Mouse (Mus musculus) embryonic facial prominence, embryonic 14.5 days (tissue): ENCODE data around the gene Ftcd. TPM values are rescaled to one million over a fixed set of nuclear protein-coding genes. Genes with fewer than 3 reads are reported as not detected.

Experiments
- ATAC-seq: fragments of 200-750 bp; cut with Nextera tagmentation; 2 replicates; pipeline ENCODE4 v1.8.0; 2017; ENCODE audit warnings: low read depth, moderate number of reproducible peaks, moderate TSS enrichment
- DNase-seq: peaks from one replicate; pipeline ENCODE4 v3.0.0-alpha.2; 2015; ENCODE audit warnings: low spot score
- H3K27ac ChIP-seq: fragments of 300-500 bp; sonication (generic); replicated peaks from 2 replicates; pipeline ENCODE4 v1.5.1; 2014; ENCODE audit warnings: low read depth, mild to moderate bottlenecking, low read length, moderate library complexity
- H3K27me3 ChIP-seq: fragments of 300-500 bp; sonication (generic); replicated peaks from 2 replicates; pipeline ENCODE4 v1.6.1; 2014; ENCODE audit warnings: low read length; ENCODE audit not compliant: control insufficient read depth, insufficient read depth
- H3K36me3 ChIP-seq: fragments of 300-500 bp; sonication (generic); 2 replicates; pipeline ENCODE4 v1.6.1; 2014; ENCODE audit warnings: low read length, mixed read lengths; ENCODE audit not compliant: control insufficient read depth, insufficient read depth
- H3K4me1 ChIP-seq: fragments of 300-500 bp; sonication (generic); 2 replicates; pipeline ENCODE4 v1.6.1; 2014; ENCODE audit warnings: antibody characterized with exemption, low read length; ENCODE audit not compliant: control insufficient read depth, insufficient read depth
- H3K4me2 ChIP-seq: fragments of 300-500 bp; sonication (generic); 2 replicates; pipeline ENCODE4 v1.6.1; 2014; ENCODE audit warnings: low read depth, mild to moderate bottlenecking, low read length, moderate library complexity, mixed read lengths
- H3K4me3 ChIP-seq: fragments of 300-500 bp; sonication (generic); 2 replicates; pipeline ENCODE4 v1.5.1; 2014; ENCODE audit warnings: low read depth, mild to moderate bottlenecking, low read length
- H3K9ac ChIP-seq: fragments of 300-500 bp; sonication (generic); 2 replicates; pipeline ENCODE4 v1.6.1; 2014; ENCODE audit warnings: low read depth, mild to moderate bottlenecking, low read length, moderate library complexity, mixed read lengths
- H3K9me3 ChIP-seq: fragments of 300-500 bp; sonication (generic); 2 replicates; pipeline ENCODE4 v1.6.1; 2016; ENCODE audit warnings: low read length; ENCODE audit not compliant: control insufficient read depth
- WGBS: fragments of 180-500 bp; shearing (Covaris S2); extraction: QIAGEN DNeasy Blood & Tissue Kit; methylation state at CpG from one replicate; pipeline ENCODE4 v1.1.7; 2014; 5-methylcytosine and 5-hydroxymethylcytosine counted together
- polyA plus RNA-seq: library from polyadenylated mRNA; unstranded; fragments of >200 nt; fragmentation: Nextera tagmentation; extraction: Ambion mirVana; gene quantifications from 2 replicates; pipeline ENCODE4 v1.2.1, GENCODE M21; 2014

The Ftcd gene
- polyA plus RNA-seq, 1 experiment from 2014 or later, result 0.11 TPM

DNA sequence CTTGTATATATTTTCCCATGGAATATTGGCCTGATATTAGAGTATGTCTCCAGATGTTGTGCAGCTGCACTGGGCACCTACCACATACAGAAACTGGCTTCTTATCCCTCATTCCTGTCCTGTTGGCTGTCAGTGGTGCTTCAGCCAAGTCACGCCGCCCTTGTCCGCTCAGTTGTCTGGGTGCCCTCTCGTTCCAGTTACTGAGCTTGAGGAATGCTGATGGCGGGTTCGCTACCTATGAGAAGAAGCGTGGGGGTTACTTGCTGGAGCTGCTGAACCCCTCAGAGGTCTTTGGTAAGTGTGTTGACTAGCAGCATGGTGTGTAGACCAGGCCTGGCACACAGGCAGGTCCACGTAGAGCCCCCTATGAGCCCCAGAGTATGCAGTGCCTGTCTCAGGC is 28.9 kb upstream of the Ftcd start:
- 95% methylated on average over 7 of the region's 8 CpGs for WGBS
- Histone ChIP-seq H3K4me2 (no peak overlapping the region), H3K9me3 (no peaks in the 10 kb centered on the region), H3K27me3 (no peaks in the 10 kb centered on the region), H3K4me1 (no peaks in the 10 kb centered on the region), H3K4me3 (no peak overlapping the region), H3K36me3 (peaks cover 99% of the 10 kb centered on the region), H3K9ac (no peak overlapping the region), H3K27ac (no peak overlapping the region)
- DNase-seq (no peak), ATAC-seq (no peak)

DNA sequence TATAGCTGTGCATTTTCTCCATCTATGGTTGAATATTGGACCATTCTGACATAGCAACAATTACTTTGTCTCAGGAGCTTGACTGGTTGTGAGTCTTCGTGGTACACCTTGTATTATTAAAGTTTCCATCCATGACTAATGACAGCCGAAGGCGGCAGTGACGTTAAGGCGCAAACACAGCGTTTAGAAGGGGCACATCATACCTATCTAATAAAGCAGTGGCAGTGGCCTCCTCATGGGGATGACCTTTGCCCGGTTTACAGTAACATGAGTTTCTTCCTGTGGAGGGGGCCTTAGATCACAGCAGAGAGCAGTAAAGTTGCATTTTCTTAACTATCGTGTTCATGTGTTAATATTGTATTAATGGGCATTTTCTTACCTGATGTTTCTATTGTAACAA is 27.2 kb upstream of the Ftcd start:
- no peak overlapping the region for H3K4me3 ChIP-seq
- H3K9ac ChIP-seq, result no peak overlapping the region
- DNase-seq, result no peak
- no peak for ATAC-seq
- no peaks in the 10 kb centered on the region for H3K4me1 ChIP-seq
- H3K4me2 ChIP-seq, result no peak overlapping the region
- no peaks in the 10 kb centered on the region for H3K9me3 ChIP-seq
- no peak overlapping the region for H3K27ac ChIP-seq
- no peaks in the 10 kb centered on the region for H3K27me3 ChIP-seq
- peaks cover 99% of the 10 kb centered on the region for H3K36me3 ChIP-seq
- 92% methylated on average over 8 of the region's 8 CpGs for WGBS

DNA sequence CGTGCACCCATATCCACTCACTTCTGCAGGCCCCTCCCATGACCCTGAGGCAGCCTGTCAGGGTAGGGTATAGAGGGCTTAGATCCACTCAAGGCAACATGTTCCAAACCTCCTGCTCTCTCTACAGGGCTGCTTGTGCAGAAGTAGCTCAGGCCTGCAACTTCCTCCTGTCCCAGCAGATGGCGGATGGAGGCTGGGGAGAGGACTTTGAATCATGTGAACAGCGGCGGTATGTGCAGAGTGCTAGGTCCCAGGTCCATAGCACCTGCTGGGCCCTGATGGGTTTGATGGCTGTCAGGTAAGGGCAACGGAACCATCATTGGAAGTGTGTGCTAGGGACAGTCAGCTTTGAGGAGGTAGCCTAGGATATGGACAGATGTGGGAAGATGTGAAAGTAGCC is 25.0 kb upstream of the Ftcd start:
- H3K4me2 ChIP-seq, result no peak overlapping the region
- no peaks in the 10 kb centered on the region for H3K27me3 ChIP-seq
- WGBS, result 84% methylated on average over 5 of the region's 5 CpGs
- peaks cover 94% of the 10 kb centered on the region for H3K36me3 ChIP-seq
- no peaks in the 10 kb centered on the region for H3K9me3 ChIP-seq
- DNase-seq (no peak), ATAC-seq (no peak)
- H3K9ac ChIP-seq, result no peak overlapping the region
- no peak overlapping the region for H3K4me3 ChIP-seq
- H3K4me1 ChIP-seq, result no peaks in the 10 kb centered on the region
- no peak overlapping the region for H3K27ac ChIP-seq

DNA sequence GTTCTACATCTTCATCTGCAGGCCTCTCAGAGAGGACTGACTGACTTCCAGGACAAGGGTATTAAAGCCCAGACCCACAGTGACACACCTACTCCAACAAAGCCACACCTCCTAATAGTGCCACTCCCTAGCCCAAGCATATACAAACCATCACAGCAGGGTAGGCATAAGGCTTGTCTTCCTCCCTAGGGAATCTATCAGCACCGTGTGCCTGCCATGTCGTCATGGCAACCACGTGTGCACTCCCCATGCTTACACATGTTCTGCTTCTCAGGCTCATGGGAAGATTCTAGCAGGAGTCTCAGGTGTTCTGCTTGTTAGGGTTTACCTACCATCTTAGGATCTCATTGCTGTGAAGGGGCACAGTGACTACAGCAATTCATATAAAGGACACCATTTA is 23.9 kb upstream of the Ftcd start:
- Histone ChIP-seq H3K9ac (no peak overlapping the region), H3K9me3 (no peaks in the 10 kb centered on the region), H3K4me2 (no peak overlapping the region), H3K4me3 (no peak overlapping the region), H3K36me3 (peaks cover 83% of the 10 kb centered on the region), H3K4me1 (no peaks in the 10 kb centered on the region), H3K27ac (no peak overlapping the region), H3K27me3 (no peaks in the 10 kb centered on the region)
- 78% methylated on average over 3 of the region's 3 CpGs for WGBS
- ATAC-seq (no peak), DNase-seq (no peak)

DNA sequence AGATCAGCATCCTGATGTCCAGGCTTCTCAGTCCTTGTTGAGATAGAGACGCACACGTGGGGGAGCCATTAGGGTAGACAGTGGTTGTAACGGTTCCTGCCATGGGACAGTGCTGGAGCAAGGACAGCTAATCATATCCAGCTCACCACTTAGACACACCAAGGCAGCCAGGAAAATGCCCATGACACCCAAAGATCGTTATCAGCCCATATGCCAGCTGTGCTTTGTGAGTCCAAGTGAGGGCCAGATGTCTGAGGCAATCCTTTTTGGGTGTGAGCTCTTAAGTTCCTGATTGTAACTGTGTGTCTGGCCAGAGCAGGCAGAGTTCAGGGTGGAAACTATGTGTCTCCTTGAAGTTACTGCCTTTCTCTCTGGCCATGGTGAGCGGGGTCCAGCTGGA is 21.4 kb upstream of the Ftcd start:
- H3K9me3 ChIP-seq, result no peaks in the 10 kb centered on the region
- no peak overlapping the region for H3K4me3 ChIP-seq
- H3K4me2 ChIP-seq, result no peak overlapping the region
- no peaks in the 10 kb centered on the region for H3K4me1 ChIP-seq
- H3K27me3 ChIP-seq, result no peaks in the 10 kb centered on the region
- 90% methylated on average over 5 of the region's 5 CpGs for WGBS
- H3K9ac ChIP-seq, result no peak overlapping the region
- no peak for ATAC-seq
- no peak for DNase-seq
- no peak overlapping the region for H3K27ac ChIP-seq
- H3K36me3 ChIP-seq, result peaks cover 58% of the 10 kb centered on the region

DNA sequence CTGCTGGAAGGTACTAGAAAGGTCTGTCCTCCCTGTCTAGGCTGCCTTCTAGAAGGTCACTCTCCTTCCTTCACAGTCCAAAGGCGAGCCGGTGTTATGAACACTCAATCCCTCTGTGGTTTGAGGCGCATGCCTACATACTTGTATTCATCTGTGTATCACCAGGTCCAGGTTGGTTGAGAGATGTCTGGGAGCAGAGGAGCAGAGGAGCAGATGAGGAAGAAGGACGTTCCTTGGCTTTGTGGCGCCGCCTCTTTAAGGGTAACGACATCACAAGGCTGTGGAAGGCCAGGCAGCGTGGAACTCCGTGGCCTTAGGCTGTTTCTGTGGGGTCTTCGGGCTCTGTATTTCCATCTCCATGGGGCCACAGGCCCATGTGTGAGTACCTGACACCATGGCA is 13.5 kb upstream of the Ftcd start, which contains the start of gene Spatc1l:
TSS of gene Spatc1l (plus strand) at position 301 of the 400 bp plus-strand sequence.
- WGBS, result 88% methylated on average over 10 of the region's 10 CpGs
- H3K36me3 ChIP-seq, result no peaks in the 10 kb centered on the region
- no peak within 1 kb of the TSS for H3K9ac ChIP-seq
- no peak within 1 kb of the TSS for H3K4me3 ChIP-seq
- ATAC-seq, result no peak
- H3K4me2 ChIP-seq, result no peak within 1 kb of the TSS
- no peaks in the 10 kb centered on the region for H3K27me3 ChIP-seq
- no peaks in the 10 kb centered on the region for H3K9me3 ChIP-seq
- H3K4me1 ChIP-seq, result no peaks in the 10 kb centered on the region
- no peak within 1 kb of the TSS for H3K27ac ChIP-seq
- no peak for DNase-seq

DNA sequence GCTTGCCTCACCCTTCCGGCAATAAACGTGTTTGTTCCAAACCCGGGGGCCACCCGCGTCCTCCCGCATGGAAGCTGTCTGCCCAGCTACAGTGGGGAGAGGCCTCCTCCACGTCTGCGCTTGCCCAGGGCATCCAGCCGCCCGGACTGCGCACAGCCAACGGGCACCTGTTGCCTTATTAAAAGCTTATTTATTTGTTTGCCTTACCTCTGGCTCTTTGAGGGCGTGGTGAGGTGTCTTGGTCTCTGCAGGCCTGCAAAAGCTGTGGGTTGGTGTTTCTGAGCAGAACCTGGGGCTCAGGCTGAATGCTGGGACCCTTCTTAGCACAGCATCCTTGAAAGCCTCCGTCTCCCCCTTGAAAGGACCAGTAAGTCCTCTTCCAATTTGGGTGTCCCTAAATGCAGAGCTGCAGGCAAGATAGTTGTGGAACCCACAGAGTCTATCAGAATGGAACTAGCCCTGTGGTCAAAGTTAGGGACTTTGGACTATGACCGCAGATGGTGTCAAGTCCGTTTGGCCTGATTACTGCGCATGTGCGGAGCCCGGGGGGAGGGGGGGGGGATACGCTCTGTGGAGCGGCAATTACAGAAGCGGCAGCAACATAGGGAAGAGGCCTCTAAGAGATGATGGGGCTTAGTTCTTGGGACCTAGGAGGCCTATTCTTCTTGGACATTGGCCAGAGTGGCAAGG is 5.3 kb upstream of the Ftcd start:
- WGBS, result 90% methylated on average over 19 of the region's 22 CpGs
- no peak overlapping the region for H3K27ac ChIP-seq

DNA sequence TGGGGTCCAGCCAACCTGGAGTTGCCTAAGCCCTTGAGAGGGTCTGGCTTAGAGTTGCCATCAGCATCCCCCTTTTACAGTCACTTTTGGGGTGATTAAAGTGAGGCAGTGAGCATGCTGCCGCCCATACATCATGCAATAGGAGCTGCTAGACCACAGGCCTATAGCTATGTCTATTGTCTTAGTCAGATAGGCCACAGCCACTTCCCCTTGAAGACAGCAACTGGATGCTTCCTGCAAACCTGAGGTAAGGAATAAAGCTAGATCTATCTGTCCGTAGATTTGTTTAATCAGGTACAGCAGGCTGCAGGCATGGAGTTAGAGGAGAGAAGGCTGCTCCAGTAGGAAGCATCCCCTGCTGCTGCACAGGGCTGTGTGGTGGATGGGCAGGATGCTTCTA is 4.4 kb upstream of the Ftcd start:
- Histone ChIP-seq H3K9ac (no peak overlapping the region), H3K4me2 (no peak overlapping the region), H3K4me3 (no peak overlapping the region), H3K36me3 (no peaks in the 10 kb centered on the region), H3K9me3 (no peaks in the 10 kb centered on the region), H3K27me3 (no peaks in the 10 kb centered on the region), H3K27ac (no peak overlapping the region), H3K4me1 (no peaks in the 10 kb centered on the region)
- 47% methylated on average over 2 of the region's 2 CpGs for WGBS
- DNase-seq (no peak), ATAC-seq (no peak)

More for the DNA sequence above, 5.3 kb upstream of the Ftcd start:
- H3K4me2 ChIP-seq, result no peak overlapping the region
- H3K4me3 ChIP-seq, result no peak overlapping the region
- no peaks in the 10 kb centered on the region for H3K9me3 ChIP-seq
- H3K36me3 ChIP-seq, result no peaks in the 10 kb centered on the region
- H3K9ac ChIP-seq, result no peak overlapping the region
- no peak for DNase-seq
- ATAC-seq, result no peak
- H3K27me3 ChIP-seq, result no peaks in the 10 kb centered on the region
- H3K4me1 ChIP-seq, result no peaks in the 10 kb centered on the region

DNA sequence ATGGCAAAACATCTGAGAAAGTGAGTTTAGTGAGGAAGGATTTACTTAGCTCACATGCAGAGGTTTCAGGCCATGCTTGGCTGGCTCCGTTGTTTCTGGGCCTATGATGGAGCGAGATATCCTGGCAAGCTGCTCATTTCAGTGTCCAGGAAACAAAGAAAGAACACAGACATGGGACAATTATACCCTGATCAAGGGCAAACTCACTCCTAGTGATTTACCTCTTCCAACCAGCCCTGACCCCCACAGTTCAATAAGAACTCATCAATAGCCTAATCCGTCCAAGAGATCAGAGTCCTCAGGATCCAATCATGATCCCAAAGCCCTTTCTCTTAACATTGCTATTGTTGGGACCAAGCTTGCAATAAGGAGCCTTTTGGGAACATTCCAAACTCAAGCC is 3.3 kb upstream of the Ftcd start:
- no peak for ATAC-seq
- Histone ChIP-seq H3K4me2 (no peak overlapping the region), H3K9ac (no peak overlapping the region), H3K36me3 (no peaks in the 10 kb centered on the region), H3K9me3 (no peaks in the 10 kb centered on the region), H3K4me1 (no peaks in the 10 kb centered on the region), H3K27me3 (no peaks in the 10 kb centered on the region), H3K27ac (no peak overlapping the region), H3K4me3 (no peak overlapping the region)
- WGBS, result 92% methylated on average over 3 of the region's 3 CpGs
- DNase-seq, result no peak
